Mouse (Mus musculus) intestine, postnatal 0 days (tissue): Measurements from ENCODE around the gene Zfp687. TPM values are rescaled to one million over a fixed set of nuclear protein-coding genes. Genes with fewer than 3 reads are reported as not detected.

Experiments
- ATAC-seq: fragments of 200-750 bp; cut with Nextera tagmentation; 2 replicates; pipeline ENCODE4 v1.8.0; 2017; ENCODE audit warnings: mild to moderate bottlenecking, moderate TSS enrichment, moderate library complexity
- H3K27ac ChIP-seq: fragments of 300-500 bp; sonication (generic); 2 replicates; pipeline ENCODE4 v1.5.1; 2014; ENCODE audit warnings: mild to moderate bottlenecking, low read depth, low read length, moderate library complexity
- H3K27me3 ChIP-seq: fragments of 300-500 bp; sonication (generic); replicated peaks from 2 replicates; pipeline ENCODE4 v1.6.1; 2014; ENCODE audit warnings: low read length, mixed read lengths; ENCODE audit not compliant: control insufficient read depth, insufficient read depth
- H3K36me3 ChIP-seq: fragments of 300-500 bp; sonication (generic); 2 replicates; pipeline ENCODE4 v1.6.1; 2014; ENCODE audit warnings: mild to moderate bottlenecking, moderate library complexity; ENCODE audit not compliant: control insufficient read depth, insufficient read depth
- H3K4me1 ChIP-seq: fragments of 300-500 bp; sonication (generic); replicated peaks from 2 replicates; pipeline ENCODE4 v1.6.1; 2014; ENCODE audit warnings: antibody characterized with exemption, low read length, mixed read lengths; ENCODE audit not compliant: control insufficient read depth, insufficient read depth
- H3K4me2 ChIP-seq: fragments of 300-500 bp; sonication (generic); replicated peaks from 2 replicates; pipeline ENCODE4 v1.6.1; 2014; ENCODE audit warnings: low read depth, mild to moderate bottlenecking, moderate library complexity
- H3K4me3 ChIP-seq: fragments of 300-500 bp; sonication (generic); 2 replicates; pipeline ENCODE4 v1.5.1; 2014; ENCODE audit warnings: low read depth, low read length
- H3K9ac ChIP-seq: fragments of 300-500 bp; sonication (generic); 2 replicates; pipeline ENCODE4 v1.6.1; 2014; ENCODE audit warnings: mild to moderate bottlenecking, low read depth, low read length
- H3K9me3 ChIP-seq: fragments of 300-500 bp; sonication (generic); 2 replicates; pipeline ENCODE4 v1.6.1; 2016; ENCODE audit warnings: mixed run types; ENCODE audit not compliant: control insufficient read depth
- CTCF ChIP-seq: sonication (generic); IDR thresholded peaks from 2 replicates; pipeline ENCODE4 v1.5.1; 2016; ENCODE audit warnings: low read depth, mild to moderate bottlenecking, control low read depth, antibody characterized with exemption, moderate library complexity
- WGBS: fragments of 180-500 bp; shearing (Covaris S2); extraction: QIAGEN DNeasy Blood & Tissue Kit; methylation state at CpG from one replicate; pipeline ENCODE4 v1.1.7; 2014; 5-methylcytosine and 5-hydroxymethylcytosine counted together
- microRNA-seq: library from miRNA; unstranded; fragments of <30 nt; microRNA quantifications from one replicate; pipeline ENCODE4, GENCODE M21; 2016
- polyA plus RNA-seq: library from polyadenylated mRNA; unstranded; fragments of >200 nt; fragmentation: Nextera tagmentation; extraction: Ambion mirVana; gene quantifications from 2 replicates; pipeline ENCODE4 v1.2.1, GENCODE M21; 2015

Zfp687 gene
- polyA plus RNA-seq, 1 experiment from 2014 or later, result 8.7 TPM

- no peak for TF ChIP-seq CTCF
- Histone ChIP-seq H3K27me3 (no peaks in the 10 kb centered on the region), H3K27ac (no peak overlapping the region), H3K9ac (no peak overlapping the region), H3K4me2 (no peak overlapping the region), H3K4me1 (no peaks in the 10 kb centered on the region), H3K4me3 (no peak overlapping the region), H3K9me3 (no peaks in the 10 kb centered on the region), H3K36me3 (peaks cover 34% of the 10 kb centered on the region)
- 51% methylated on average over 5 of the region's 5 CpGs for WGBS
- no peak for ATAC-seq
Observed at GRCm38 (mm10) chr3:94960322-94960721, 54.9 kb downstream of the Zfp687 start.

DNA sequence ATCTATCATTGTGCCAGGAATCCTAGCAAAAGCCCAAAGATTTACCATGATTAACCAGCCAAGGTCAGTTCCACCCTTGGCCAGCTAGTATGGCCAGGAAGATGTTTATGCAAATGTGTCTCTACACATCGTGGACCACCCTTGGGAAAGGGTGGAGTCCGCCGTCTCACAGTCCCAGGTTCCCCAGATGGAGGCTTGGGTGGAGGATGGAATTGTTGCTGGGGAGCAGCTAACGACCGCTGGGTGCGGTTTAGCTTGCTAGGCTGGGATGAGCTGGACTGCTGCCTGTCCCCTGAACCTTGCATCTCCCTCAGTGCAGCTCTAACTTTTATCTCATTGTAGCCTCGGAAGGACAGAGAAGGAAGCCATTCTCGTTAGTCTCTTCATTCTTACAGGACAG lies 55.4 kb downstream of the Zfp687 start:
- 32% methylated on average over 8 of the region's 8 CpGs for WGBS
- Histone ChIP-seq H3K36me3 (peaks cover 34% of the 10 kb centered on the region), H3K4me1 (no peaks in the 10 kb centered on the region), H3K4me2 (no peak overlapping the region), H3K27ac (no peak overlapping the region), H3K9ac (no peak overlapping the region), H3K4me3 (no peak overlapping the region), H3K27me3 (no peaks in the 10 kb centered on the region), H3K9me3 (no peaks in the 10 kb centered on the region)
- TF ChIP-seq CTCF, result no peak
- ATAC-seq, result no peak

- H3K4me1 ChIP-seq, result no peaks in the 10 kb centered on the region
- TF ChIP-seq CTCF, result no peak
- no peak overlapping the region for H3K4me3 ChIP-seq
- no peaks in the 10 kb centered on the region for H3K9me3 ChIP-seq
- H3K27me3 ChIP-seq, result no peaks in the 10 kb centered on the region
- H3K9ac ChIP-seq, result no peak overlapping the region
- no peak overlapping the region for H3K27ac ChIP-seq
- WGBS, result 90% methylated on average over 8 of the region's 8 CpGs
- ATAC-seq, result no peak
- no peak overlapping the region for H3K4me2 ChIP-seq
- H3K36me3 ChIP-seq, result peaks cover 34% of the 10 kb centered on the region
Observed at GRCm38 (mm10) chr3:94958295-94958694, 57.0 kb downstream of the Zfp687 start.

Small RNA genes within 50 kb of the gene (microRNA-seq; reads per million reads assigned to microRNA genes)
- gene Mir7013, result not detected

Other genes with a start within 250 kb of the Zfp687 start
- gene Cgn, start 229.0 kb downstream of the Zfp687 start, polyA plus RNA-seq, result 42.1 and 48.3 TPM in 2 replicates
- 4.8 and 5.8 TPM in 2 replicates for gene Pogz, start 177.9 kb downstream of the Zfp687 start, polyA plus RNA-seq
- gene Psmb4, start 128.5 kb downstream of the Zfp687 start, polyA plus RNA-seq, result 308 and 311 TPM in 2 replicates
- gene Selenbp1, start 82.4 kb downstream of the Zfp687 start, polyA plus RNA-seq, result 61.7 and 71.6 TPM in 2 replicates
- 2.6 and 3.9 TPM in 2 replicates for gene Rfx5, start 61.4 kb downstream of the Zfp687 start, polyA plus RNA-seq
- gene Pi4kb, start 40.7 kb downstream of the Zfp687 start, polyA plus RNA-seq, result 10.5 and 11.6 TPM in 2 replicates
- 164 and 166 TPM in 2 replicates for gene Psmd4, start 27.2 kb upstream of the Zfp687 start, polyA plus RNA-seq
- gene Pip5k1a, start 91.5 kb upstream of the Zfp687 start, polyA plus RNA-seq, result 13.1 and 14.7 TPM in 2 replicates
- 58.5 and 60.5 TPM in 2 replicates for gene Vps72, start 95.6 kb upstream of the Zfp687 start, polyA plus RNA-seq
- gene Tmod4, start 109.0 kb upstream of the Zfp687 start, polyA plus RNA-seq, result 0.44 and 0.73 TPM in 2 replicates
- gene Scnm1, start 118.6 kb upstream of the Zfp687 start, polyA plus RNA-seq, result 49.3 and 54.8 TPM in 2 replicates
- 7.1 and 7.5 TPM in 2 replicates for gene Lysmd1, start 118.6 kb upstream of the Zfp687 start, polyA plus RNA-seq
- gene Tnfaip8l2, start 126.9 kb upstream of the Zfp687 start, polyA plus RNA-seq, result 3.6 and 4.7 TPM in 2 replicates
- gene Sema6c, start 145.0 kb upstream of the Zfp687 start, polyA plus RNA-seq, result 1.0 and 1.3 TPM in 2 replicates
- gene Gabpb2, start 202.5 kb upstream of the Zfp687 start, polyA plus RNA-seq, result 3.1 and 4.6 TPM in 2 replicates
- 59.4 and 64.9 TPM in 2 replicates for gene Cdc42se1, start 213.3 kb upstream of the Zfp687 start, polyA plus RNA-seq
- 10.1 and 10.6 TPM in 2 replicates for gene Mllt11, start 216.7 kb upstream of the Zfp687 start, polyA plus RNA-seq
- gene Gm128, start 226.2 kb upstream of the Zfp687 start, polyA plus RNA-seq, result 0.14 and 0.16 TPM in 2 replicates
- not detected in 2 replicates for gene Bnipl, start 235.7 kb upstream of the Zfp687 start, polyA plus RNA-seq